Mouse (Mus musculus): Measurements from ENCODE around the gene Vsig10.
A peak's percentile ranks its signal among the peaks of the same experiment; 100 is the strongest.

Gene Vsig10

DNA sequence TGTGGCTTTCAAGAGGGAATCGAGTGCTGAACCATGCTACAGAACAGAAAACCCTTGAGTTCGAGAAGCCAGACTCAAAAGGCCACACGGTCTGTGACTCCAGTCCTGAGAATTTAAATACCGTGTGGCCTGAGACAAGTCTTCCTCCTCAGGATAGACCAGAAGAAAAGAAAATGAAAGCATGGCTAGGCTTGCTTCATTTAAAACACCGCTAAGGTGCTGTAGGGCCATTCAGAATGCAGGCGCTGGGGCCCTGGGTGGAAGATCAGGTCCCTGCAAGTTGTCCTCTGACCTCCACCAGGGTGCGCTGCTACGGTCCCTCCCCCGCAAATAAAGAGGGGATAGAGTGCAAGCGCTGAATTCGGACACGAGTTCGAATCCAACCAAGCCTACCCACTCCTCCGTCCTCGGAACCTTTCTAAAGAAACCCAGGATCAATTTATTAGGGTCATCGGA is 69.4 kb downstream of the Vsig10 start:
- peak; percentile 69 to 72 for DNase-seq

DNA sequence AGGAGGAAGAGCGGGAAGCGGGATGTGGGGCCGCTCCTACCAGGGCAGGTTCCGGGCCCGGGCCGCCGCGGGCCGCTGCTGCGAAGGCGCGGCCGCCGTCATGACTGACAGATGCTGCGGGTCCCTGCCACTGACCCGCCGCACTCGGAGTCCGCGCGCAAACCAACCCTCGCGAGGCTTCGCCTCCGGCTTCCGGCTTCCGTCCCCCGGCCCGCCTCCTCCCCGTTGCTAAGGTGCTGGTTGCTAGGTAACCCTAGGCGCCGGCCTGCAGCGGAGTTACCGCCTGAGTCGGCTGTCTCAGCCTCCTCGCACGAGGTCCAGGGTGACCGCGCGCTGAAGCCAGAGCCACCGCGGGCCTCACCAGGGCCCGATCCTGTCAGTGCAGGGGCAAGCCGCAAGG is 70.0 kb downstream of the Vsig10 start, which contains the start of gene Rfc5:
Rfc5 (minus strand) TSS at position 171 of the 400 bp plus-strand sequence.
- DNase-seq, result peak; percentile 97

DNA sequence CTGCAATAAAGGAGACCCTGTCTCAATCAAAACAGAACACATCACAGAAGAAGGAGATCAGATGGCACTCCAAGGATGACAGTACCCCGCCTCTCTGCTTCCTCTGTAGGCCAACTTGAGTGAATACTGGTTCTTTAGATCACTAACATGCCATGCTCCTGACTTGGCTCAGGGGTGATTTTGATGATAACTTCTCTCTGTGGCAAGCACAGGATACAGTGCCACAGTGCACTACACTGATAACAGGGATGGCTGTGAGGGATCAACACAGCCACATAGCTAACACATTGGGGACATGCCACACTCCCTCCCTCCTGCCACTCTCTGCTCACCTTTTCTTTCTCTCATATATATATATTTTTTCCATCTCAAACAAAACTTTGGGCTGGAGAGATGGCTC is 72.0 kb downstream of the Vsig10 start:
- DNase-seq, result no peak

DNA sequence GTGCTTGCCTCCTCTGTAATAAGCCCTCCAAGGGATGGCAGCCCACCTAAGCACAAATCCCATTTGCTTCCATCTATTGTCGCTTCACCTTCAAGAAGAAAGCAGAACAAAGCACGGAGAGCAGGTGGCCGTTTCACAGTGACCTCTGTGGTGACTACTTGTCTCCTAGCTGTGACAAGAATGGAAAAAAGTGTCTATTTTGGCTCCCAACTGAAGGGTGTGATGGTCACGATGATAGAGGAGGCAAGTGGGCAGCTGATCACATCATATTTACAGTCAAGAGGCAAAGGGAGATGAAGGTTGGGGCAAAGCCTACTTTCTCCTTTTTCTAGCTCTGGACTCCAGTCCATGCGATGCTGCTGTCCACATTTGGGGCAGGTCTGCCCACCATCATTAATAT is 77.0 kb downstream of the Vsig10 start:
- no peak for DNase-seq

DNA sequence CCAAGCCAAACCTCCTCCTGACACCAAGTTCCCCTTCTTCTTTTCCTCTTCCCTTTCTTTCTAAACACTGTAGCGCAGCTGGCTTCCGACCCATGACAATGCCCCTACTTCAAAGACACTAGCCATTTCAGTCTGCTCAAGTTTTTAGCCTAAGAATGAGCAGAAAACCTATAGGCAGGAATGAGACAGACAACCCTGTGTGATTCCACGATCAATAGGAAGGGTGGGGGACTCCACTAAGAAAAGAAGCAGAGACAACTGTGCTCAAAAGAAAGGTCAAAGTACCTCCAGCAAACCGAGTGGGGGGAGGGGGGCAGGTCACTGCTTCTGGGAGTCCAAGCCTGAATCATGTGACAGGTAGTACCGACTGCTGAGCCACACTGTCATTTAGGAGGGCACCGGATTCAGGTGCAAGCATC is 77.7 kb downstream of the Vsig10 start:
- DNase-seq, result no peak

DNA sequence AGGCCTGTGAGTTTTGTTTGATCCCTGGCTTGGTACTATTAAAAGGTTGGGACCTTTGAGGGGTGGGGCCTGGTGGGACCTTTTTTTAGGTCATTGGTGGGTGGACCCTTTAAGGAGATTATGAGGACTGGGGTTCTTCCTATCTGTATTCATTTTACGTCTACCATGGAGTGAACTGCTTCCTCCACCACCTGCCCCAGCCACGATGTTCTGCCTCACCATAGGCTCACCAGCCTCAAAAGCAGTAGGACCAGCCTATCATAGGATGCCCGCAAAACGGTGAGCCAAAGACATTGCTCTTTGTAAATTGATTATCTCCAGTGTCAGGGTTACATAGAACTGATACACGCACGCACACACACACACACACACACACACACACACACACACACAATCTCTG is 78.5 kb downstream of the Vsig10 start:
- DNase-seq, result no peak

DNA sequence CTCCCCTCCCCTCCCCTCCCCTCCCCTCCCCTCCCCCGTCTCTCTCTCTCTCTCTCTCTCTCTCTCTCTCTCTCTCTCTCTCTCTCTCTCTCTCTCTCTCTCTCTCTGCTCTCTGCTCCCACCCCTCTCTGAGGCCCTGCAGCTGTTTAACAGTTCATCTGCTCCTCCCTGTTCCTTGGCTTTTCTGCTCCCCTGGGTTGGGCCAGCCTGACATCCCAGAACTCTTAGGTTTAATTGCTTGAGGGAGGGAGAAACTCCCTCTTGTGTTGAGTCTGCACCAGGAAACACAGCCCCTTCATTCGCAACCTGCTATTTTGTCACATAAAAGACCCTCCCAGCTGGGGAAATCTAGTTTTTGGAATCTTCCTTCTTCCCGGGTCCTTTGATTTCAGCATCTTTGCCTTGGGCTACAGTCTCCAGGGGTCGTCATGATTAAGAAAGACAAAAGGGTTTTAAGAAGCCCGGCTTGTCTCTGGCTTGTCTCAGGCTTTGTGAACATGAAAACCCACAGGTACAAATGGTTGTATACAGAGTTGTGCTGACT is 79.2 kb downstream of the Vsig10 start:
- no peak for DNase-seq

DNA sequence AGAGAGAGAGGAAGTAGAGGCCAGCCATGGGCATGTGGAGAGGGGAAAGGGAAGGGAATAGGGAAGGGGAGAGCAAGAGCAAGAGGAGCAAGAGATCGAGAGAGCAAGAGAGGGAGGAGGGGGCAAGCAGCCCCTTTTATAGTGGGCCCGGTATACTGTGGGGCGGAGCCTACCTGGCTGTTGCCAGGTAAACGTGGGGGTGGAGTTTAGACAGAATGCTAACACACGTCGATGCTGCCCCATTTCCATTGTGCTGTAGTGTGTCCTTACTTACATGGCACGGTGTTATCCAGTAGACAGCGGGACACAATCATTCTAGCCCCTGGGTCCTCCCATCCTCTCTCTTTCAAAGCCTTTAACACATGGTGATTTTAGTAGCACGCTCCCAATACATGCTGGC is 80.4 kb downstream of the Vsig10 start:
- DNase-seq, result no peak

DNA sequence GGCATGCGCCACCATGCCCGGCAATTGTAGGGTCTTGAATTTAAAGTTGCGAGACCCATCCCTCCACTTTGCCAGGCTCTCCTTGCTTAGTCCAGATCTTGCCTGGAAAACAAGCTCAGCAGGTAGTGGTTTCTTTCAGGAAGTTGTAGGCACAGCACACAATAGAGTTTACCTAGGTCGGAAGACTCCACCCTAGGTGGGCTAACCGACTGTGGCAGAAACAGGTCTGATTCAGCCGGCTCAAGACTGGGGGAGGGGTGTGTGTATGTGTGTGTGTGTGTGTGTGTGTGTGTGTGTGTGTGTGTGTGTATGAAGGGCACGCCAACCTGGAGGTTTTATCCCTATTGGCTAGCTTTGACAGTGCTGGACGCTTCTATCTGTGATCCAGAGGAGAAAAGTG is 84.7 kb downstream of the Vsig10 start:
- DNase-seq, result no peak

Data from lung, postnatal 4 days (tissue).